Mouse (Mus musculus) embryo, embryonic 10 days (tissue): Measurements from ENCODE around the gene Gpn3.
"Not testable (repeated sequence)": the region's sequence is repeated elsewhere in the genome, so short reads cannot be mapped to it uniquely, and the experiment has no call there.

ENCODE experiments used
- DNase-seq: peaks from one replicate; pipeline ENCODE4 v3.0.0-alpha.2; 2015; ENCODE audit warnings: low spot score

Gene Gpn3

GRCm38 (mm10) chr5:122390671-122391070 is 19.0 kb downstream of the Gpn3 start:
- no peak for DNase-seq

- no peak for DNase-seq
These were observed 19.6 kb downstream of the Gpn3 start for GRCm38 (mm10) chr5:122391178-122391785.

- peak; percentile 96 for DNase-seq
These were observed 20.1 kb downstream of the Gpn3 start, which contains the start of gene Arpc3 for GRCm38 (mm10) chr5:122391786-122392180. Arpc3 (plus strand) TSS chr5:122391878.

GRCm38 (mm10) chr5:122392227-122393004 is 20.7 kb downstream of the Gpn3 start:
- DNase-seq: no peak

DNA sequence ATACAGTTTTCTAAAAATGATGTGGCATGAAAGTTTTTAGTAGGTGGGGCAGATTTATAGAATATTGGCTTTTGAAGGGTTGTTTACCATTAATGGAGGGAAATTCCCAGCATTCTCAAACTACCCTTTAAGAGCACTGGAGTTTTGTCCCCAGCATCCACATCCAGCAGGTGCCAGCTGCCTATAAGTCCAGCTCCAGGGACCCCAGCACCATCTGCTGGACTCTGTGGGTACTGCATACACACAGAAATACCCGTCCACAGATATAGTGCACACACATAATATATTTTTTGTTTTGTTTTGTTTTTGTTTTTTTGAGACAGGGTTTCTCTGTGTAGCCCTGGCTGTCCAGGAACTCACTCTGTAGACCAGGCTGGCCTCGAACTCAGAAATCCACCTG is 22.2 kb downstream of the Gpn3 start:
- peak; percentile 71 for DNase-seq

DNA sequence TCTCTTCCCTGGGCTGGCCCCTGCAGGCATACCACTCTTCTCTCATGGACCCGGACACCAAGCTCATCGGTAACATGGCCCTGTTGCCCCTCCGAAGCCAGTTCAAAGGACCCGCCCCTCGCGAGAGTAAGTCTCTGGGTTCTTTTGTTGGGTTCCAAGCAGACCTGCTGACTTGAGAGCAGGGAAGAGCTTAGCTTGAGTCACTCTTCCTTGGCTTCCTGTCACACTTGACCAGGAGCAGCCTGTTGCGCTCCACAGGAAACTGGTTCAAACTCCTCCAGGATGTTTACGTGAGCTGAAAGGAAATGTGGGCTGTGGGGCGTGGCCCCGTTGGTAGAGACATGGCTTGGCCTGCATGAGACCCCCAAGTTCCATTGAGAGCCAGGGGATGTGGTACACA is 25.1 kb downstream of the Gpn3 start:
- peak; percentile 25 for DNase-seq

DNA sequence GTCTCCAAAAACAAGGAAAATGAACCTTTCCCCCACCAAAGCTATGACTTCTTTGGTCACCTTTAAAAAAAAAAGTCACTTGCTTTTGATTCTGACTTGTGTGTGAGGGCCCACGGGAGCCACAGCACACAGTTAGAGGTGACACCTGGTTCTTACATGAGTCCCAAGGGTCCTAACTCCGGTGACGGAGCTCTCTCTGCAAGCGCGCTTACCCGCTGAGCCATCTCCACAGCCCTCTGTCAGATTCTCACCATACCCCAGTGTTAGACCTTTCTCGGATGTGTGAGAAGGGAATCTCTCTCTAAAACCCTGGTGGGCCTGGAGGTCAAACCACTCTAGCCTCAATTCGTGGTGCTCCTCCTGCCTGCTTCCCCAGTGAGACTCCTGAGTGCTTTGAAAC is 25.8 kb downstream of the Gpn3 start:
- no peak for DNase-seq

DNA sequence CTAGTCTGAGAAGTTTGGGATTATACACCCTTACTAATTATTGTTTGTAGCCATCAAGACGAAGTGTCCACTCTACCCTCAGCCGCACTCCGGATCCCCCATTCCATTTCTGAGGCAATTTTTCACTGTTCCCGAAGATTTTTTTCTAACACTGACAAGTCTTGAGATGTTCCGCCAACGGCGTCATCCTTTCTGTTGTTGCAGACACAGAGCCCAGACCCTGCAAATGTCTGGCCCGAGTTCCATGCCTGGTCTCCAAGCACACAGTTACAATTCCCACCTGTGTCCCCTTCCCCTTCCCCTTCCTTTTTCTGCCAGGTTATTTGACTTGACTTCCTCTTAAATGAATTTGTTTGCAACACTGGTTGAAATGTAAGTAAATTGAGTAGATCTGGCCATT is 28.2 kb downstream of the Gpn3 start:
- no peak for DNase-seq

DNA sequence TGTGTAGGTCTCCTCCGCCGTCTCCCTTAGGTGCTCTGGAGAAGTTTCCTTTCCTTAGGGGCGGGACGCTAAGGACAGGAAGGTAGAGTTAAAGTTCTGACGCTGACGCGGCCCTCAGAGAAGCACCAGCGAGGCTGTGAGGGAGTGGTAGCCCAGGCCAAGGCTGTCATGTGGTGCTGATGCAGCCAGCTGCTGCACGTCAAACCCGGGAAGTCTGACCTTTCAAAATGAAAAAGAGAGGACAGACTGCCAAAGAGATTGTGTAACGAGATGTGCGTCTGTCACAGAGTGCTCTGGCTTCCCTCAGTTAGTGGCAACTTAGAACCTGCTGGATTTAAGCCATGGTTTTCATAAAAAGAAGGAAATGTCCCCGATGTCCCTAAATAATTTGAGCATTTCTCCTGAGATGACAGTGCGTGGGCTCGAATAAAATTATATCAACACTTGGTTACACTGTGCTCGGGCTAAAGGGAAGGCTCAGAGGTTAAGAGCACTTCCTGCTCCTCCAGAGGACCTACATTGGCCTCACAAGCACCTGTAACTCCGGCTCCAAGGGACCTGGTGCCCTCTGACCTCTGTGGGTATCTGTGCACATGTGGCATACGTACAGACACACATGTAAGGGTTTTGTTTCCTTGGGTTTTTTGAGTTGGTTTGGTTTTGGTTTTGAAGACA is 29.1 kb downstream of the Gpn3 start:
- DNase-seq: no peak

GRCm38 (mm10) chr5:122401303-122401640 is 29.6 kb downstream of the Gpn3 start:
- DNase-seq: peak; percentile 65

DNA sequence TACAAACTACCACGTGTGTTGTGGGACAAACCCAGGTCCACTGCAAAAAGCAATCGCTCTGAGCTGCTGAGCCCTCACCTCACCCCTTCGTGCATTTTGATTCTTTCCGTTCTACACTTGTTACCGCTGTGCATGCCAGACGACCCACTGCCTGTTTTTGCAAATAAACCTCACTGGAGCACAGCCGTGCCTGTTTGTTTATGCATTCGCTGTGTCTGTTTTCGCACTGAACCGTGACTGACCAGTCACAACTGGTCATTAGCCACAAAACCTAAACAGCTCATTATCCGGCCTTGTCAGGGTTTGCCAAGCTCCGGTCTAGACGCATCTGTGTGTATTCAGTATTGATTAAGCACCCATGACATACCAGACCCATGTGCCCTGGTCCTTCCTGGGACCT is 30.5 kb downstream of the Gpn3 start:
- DNase-seq: no peak

- DNase-seq: no peak
These were observed 31.1 kb downstream of the Gpn3 start for GRCm38 (mm10) chr5:122402772-122403171.

- no peak for DNase-seq
These were observed 31.7 kb downstream of the Gpn3 start for GRCm38 (mm10) chr5:122403362-122403761.

DNA sequence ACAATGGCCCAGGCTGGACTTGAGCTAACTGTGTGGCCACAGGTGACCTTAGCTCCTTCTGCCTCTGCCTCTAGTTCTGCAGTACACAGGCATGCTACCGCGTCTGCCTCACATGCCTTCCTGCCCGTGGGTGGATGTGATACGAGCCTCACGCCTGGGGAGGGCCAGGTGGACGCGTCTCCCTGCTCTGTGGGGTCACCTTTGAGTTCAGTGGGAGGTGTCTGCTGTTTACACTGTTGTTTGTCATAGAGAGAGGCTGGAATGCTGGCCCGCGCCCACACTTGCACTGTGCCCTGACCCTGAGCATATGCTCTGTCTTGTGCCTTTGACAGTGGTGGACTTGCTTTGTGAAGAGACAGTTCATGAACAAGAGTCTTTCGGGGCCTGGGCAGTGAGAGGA is 33.9 kb downstream of the Gpn3 start:
- DNase-seq: no peak

GRCm38 (mm10) chr5:122409692-122410645 is 38.3 kb downstream of the Gpn3 start:
- no peak for DNase-seq

GRCm38 (mm10) chr5:122411892-122412291 is 40.2 kb downstream of the Gpn3 start:
- DNase-seq: no peak

- DNase-seq: no peak
These were observed 41.1 kb downstream of the Gpn3 start for GRCm38 (mm10) chr5:122412826-122413225.

DNA sequence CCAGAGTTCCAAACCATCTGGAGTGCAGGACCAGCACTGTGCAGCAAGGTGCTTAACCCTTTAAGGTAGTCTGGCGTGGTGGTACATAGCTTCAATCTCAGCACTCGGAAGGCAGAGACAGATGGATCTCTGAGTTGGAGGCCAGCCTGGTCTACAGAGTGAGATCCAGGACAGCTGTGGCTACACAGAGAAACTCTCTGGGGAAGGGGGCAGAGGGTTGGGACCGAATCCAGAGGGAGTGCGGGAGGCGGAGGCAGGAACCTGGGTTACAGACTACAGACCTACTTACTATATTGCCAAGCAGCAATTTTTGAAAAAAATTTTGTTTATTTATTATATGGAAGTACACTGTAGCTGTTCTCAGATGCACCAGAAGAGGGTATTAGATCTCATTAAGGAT is 42.7 kb downstream of the Gpn3 start:
- no peak for DNase-seq

GRCm38 (mm10) chr5:122415465-122415864 is 43.8 kb downstream of the Gpn3 start:
- no peak for DNase-seq

GRCm38 (mm10) chr5:122420676-122421075 is 49.0 kb downstream of the Gpn3 start:
- not testable (repeated sequence) for DNase-seq

DNA sequence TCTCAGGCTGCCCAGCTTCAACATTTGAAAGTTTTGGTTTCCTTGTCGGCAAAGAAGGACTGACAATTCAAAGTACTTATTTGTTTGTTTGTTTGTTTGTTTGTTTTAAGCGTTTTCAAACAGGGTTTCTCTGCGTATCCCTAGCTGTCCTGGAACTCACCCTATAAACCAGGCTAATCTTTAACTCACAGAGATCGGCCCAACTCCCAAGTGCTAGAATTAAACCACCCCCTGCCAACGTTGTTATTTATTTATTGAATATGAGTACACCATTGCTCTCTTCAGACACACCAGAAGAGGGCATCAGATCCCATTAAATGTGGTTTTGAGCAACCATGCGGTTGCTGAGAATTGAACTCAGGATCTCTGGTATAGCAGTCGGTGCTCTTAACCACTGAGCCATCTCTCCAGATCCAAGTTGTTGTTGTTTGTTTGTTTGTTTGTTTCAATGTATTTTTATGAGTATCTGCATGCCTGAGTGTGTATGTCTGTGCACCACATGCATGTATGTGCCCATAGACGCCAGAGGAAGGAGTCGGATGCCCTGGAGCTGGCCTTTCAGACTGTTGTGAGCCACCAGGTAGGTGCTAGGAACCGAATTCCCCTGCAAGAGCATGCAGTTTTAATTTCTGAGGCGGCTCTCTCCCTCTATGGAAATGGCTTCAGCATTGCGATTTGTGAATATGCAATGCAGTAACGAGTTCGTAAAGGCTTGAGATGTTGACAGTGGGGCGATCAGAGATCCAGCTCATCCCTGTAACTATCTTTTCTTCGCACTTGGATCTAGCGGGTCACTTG is 49.8 kb downstream of the Gpn3 start, which contains the start of gene Anapc7:
Gene Anapc7, plus strand, starts transcription at position 423 of the 798 bp plus-strand sequence.
- no peak for DNase-seq
